Mouse (Mus musculus) kidney, adult 2 months (tissue): ENCODE measurements at regions not wholly inside any gene's neighbourhood (a gene's known extent, or its start where the extent isn't known, plus 50 kb on each side); places are given as distances from the start of the nearest gene placed in this dataset.

Experiments
- CTCF ChIP-seq: fragments of 200-500 bp; conservative IDR thresholded peaks from 2 replicates; pipeline ENCODE4 v1.5.1; 2011; ENCODE audit warnings: low read depth, mild to moderate bottlenecking, control low read depth, low read length, moderate library complexity, mixed read lengths; ENCODE audit not compliant: insufficient read depth, insufficient read length
- POLR2A ChIP-seq: fragments of 200-500 bp; IDR thresholded peaks from one replicate; pipeline ENCODE4 v1.6.1; 2011; ENCODE audit warnings: low read depth, low read length, control low read depth

DNA sequence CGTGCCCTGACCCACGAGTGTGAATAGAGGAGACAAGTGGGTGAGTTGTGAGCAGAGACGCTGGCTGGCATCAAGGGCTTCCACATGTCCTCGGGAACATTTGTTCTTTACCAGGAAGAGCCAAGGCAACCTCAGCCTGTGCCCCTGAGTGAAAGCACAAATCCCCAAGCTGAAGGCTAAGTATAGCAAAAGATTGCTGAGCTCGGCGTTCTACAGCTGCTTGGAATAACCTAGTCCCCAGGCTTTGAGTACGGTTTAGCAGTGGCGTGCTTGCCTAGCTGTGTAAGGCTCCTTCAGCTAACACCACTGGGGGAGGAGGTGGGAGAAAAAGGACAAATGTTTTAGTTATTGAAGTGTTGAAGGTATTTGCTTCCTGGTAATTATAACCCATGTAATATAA is 210.8 kb upstream of the Habp2 start:
- TF ChIP-seq CTCF (no peak), POLR2A (no peak)
